ENCODE assay signal across 18 mouse cellular contexts in the genomic region with DNA sequence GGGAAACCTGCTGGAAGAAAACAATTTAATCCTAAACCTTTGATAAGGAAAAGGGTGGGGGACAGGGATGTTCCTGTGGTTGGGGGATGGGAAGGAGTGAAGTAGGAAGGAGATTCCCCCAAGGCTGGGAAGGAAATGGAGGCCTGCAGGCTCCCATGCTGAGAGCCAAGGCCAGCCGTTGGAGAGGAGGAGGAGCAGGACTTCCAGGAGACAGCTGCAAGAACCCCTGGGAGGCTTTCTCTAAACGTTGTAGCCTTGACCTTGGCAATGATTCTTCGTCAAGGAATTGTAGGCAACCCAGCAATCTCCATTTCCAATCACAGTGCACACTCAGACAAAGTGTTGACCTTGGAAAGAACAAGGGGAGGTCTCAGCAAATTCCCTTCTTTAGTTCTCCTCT.
DNase-seq lines count a peak whose midpoint lies in the region; ATAC-seq and TF ChIP-seq lines count a peak whose summit lies in the region.
"Had no signal": no experiment of that assay in that cellular context is flagged by ENCODE, and none has a peak within 500 bp of the region (broad histone marks: within the 10 kb centered on the region; RNA-seq: fewer than 3 reads in every experiment).

No protein-coding gene starts in this region.

- no peaks in the 10 kb centered on the region for H3K36me3 ChIP-seq in heart, embryonic 10.5 days
- no peaks in the 10 kb centered on the region for H3K36me3 ChIP-seq in stomach, embryonic 16.5 days (ENCODE audit: control insufficient read depth, insufficient read depth, low read length)
- H3K36me3 ChIP-seq in stomach, postnatal 0 days (ENCODE audit: control insufficient read depth, insufficient read depth, low read length), result no peaks in the 10 kb centered on the region
- H3K36me3 ChIP-seq in heart, embryonic 15.5 days, result no peaks in the 10 kb centered on the region
- H3K36me3 ChIP-seq: hindbrain, embryonic 13.5 days; limb, embryonic 15.5 days; midbrain, embryonic 15.5 days had no signal

- no peak for TF ChIP-seq EP300 in stomach, postnatal 0 days (optimal IDR thresholded peaks at IDR 0.05)

- H3K27me3 ChIP-seq in heart, embryonic 10.5 days (ENCODE audit: insufficient read depth, poor library complexity, severe bottlenecking), result no peaks in the 10 kb centered on the region
- no peaks in the 10 kb centered on the region for H3K27me3 ChIP-seq in stomach, embryonic 16.5 days (ENCODE audit: control insufficient read depth, insufficient read depth, low read length)
- H3K27me3 ChIP-seq in stomach, postnatal 0 days (ENCODE audit: control insufficient read depth, insufficient read depth, low read length), result no peaks in the 10 kb centered on the region
- H3K27me3 ChIP-seq in heart, embryonic 15.5 days, result no peaks in the 10 kb centered on the region
- H3K27me3 ChIP-seq: hindbrain, embryonic 13.5 days; limb, embryonic 15.5 days; midbrain, embryonic 15.5 days had no signal

- no peak overlapping the region for H3K4me2 ChIP-seq in stomach, embryonic 16.5 days (ENCODE audit: low read depth, low read length)
- H3K4me2 ChIP-seq in stomach, postnatal 0 days (replicated peaks; ENCODE audit: low read depth), result no peak overlapping the region
- H3K4me2 ChIP-seq in heart, embryonic 15.5 days, result no peak overlapping the region
- H3K4me2 ChIP-seq: hindbrain, embryonic 13.5 days; limb, embryonic 15.5 days; midbrain, embryonic 15.5 days had no signal

- H3K27ac ChIP-seq in heart, embryonic 10.5 days, result no peak overlapping the region
- no peak overlapping the region for H3K27ac ChIP-seq in stomach, embryonic 16.5 days (ENCODE audit: low read length)
- no peak overlapping the region for H3K27ac ChIP-seq in stomach, postnatal 0 days (replicated peaks)
- H3K27ac ChIP-seq in heart, embryonic 15.5 days, result 0 out of 2 replicates have a peak overlapping the region, but pooled peaks have one; percentile 13
- H3K27ac ChIP-seq: hindbrain, embryonic 13.5 days; layer of hippocampus, adult 2 months; limb, embryonic 15.5 days; midbrain, embryonic 15.5 days had no signal

- intact Hi-C loops in left cerebral cortex, postnatal 36 days (cut with DNase I), result no loop called here

- peaks cover 9% of the 10 kb centered on the region for H3K4me1 ChIP-seq in heart, embryonic 10.5 days
- H3K4me1 ChIP-seq in stomach, embryonic 16.5 days (ENCODE audit: control insufficient read depth, insufficient read depth, low read length), result 0 out of 2 replicates have a peak, but pooled peaks cover 3% of the 10 kb centered on the region
- no peaks in the 10 kb centered on the region for H3K4me1 ChIP-seq in stomach, postnatal 0 days (replicated peaks; ENCODE audit: control insufficient read depth, insufficient read depth)
- 0 out of 2 replicates have a peak, but pooled peaks cover 4% of the 10 kb centered on the region for H3K4me1 ChIP-seq in heart, embryonic 15.5 days (replicated peaks)
- H3K4me1 ChIP-seq: hindbrain, embryonic 13.5 days; limb, embryonic 15.5 days; midbrain, embryonic 15.5 days had no signal

- 0 out of 2 replicates have a peak, but pooled peaks have one; percentile 25 for ATAC-seq in stomach, embryonic 16.5 days (ENCODE audit: insufficient read depth, low FRiP score)
- no peak for ATAC-seq in stomach, postnatal 0 days (ENCODE audit: low FRiP score, low TSS enrichment)
- ATAC-seq in heart, embryonic 15.5 days (replicated peaks; ENCODE audit: insufficient number of reproducible peaks, insufficient read depth, low FRiP score, low read depth), result no peak
- ATAC-seq: activated CD4-positive, CD25-positive, alpha-beta regulatory T cell, adult 4 months; intestine, postnatal 0 days; midbrain, embryonic 15.5 days had no signal

- H3K4me3 ChIP-seq in heart, embryonic 10.5 days, result no peak overlapping the region
- no peak overlapping the region for H3K4me3 ChIP-seq in stomach, embryonic 16.5 days (replicated peaks; ENCODE audit: low read length)
- no peak overlapping the region for H3K4me3 ChIP-seq in stomach, postnatal 0 days (ENCODE audit: low read depth, low read length)
- H3K4me3 ChIP-seq in heart, embryonic 15.5 days, result no peak overlapping the region
- H3K4me3 ChIP-seq: hindbrain, embryonic 13.5 days; layer of hippocampus, adult 2 months; limb, embryonic 15.5 days; midbrain, embryonic 15.5 days had no signal

- DNase-seq in heart, adult 18-20 months, result peak; percentile 42 to 83
- DNase-seq in heart, embryonic 10.5 days (ENCODE audit: low spot score), result no peak
- DNase-seq in stomach, postnatal 0 days (ENCODE audit: low spot score), result no peak
- no peak for DNase-seq in spleen, postnatal 36 days (ENCODE audit: low spot score in 2 of 2)
- no peak for DNase-seq in left cerebral cortex, postnatal 36 days (ENCODE audit: low spot score in 2 of 2)
- DNase-seq in layer of hippocampus, adult 9-10 months (ENCODE audit: low spot score), result no peak
- DNase-seq: cerebellum, adult 11 months; cerebellum, postnatal 36 days; lung, adult 18-20 months; right cerebral cortex, postnatal 14 days had no signal

- H3K9ac ChIP-seq in stomach, embryonic 16.5 days (ENCODE audit: low read length), result no peak overlapping the region
- H3K9ac ChIP-seq in stomach, postnatal 0 days (ENCODE audit: low read length), result no peak overlapping the region
- H3K9ac ChIP-seq in heart, embryonic 15.5 days, result no peak overlapping the region
- H3K9ac ChIP-seq: hindbrain, embryonic 13.5 days; limb, embryonic 15.5 days; midbrain, embryonic 15.5 days had no signal

- 43% methylated on average over 3 of the region's 3 CpGs for WGBS in heart, embryonic 10.5 days
- 42% methylated on average over 3 of the region's 3 CpGs for WGBS in stomach, embryonic 16.5 days
- 54% methylated on average over 3 of the region's 3 CpGs for WGBS in stomach, postnatal 0 days
- 50% methylated on average over 3 of the region's 3 CpGs for WGBS in heart, embryonic 15.5 days

- no peak for TF ChIP-seq CTCF in stomach, postnatal 0 days (IDR thresholded peaks at IDR 0.05; ENCODE audit: low read depth)

- H3K9me3 ChIP-seq in heart, embryonic 10.5 days, result 0 out of 2 replicates have a peak, but pooled peaks cover 3% of the 10 kb centered on the region
- H3K9me3 ChIP-seq in stomach, embryonic 16.5 days (replicated peaks; ENCODE audit: control insufficient read depth, low read length), result no peaks in the 10 kb centered on the region
- H3K9me3 ChIP-seq in stomach, postnatal 0 days (ENCODE audit: control insufficient read depth, low read length), result no peaks in the 10 kb centered on the region
- 0 out of 2 replicates have a peak, but pooled peaks cover 4% of the 10 kb centered on the region for H3K9me3 ChIP-seq in heart, embryonic 15.5 days (replicated peaks)
- H3K9me3 ChIP-seq: hindbrain, embryonic 13.5 days; limb, embryonic 15.5 days; midbrain, embryonic 15.5 days had no signal

Comparison
In these comparisons a context has a peak if more than half of its experiments do, and no peak if none do; other contexts are left out.
1. DNase-seq: peak in heart, adult 18-20 months (2 of 2); none in heart, embryonic 10.5 days (single experiment), stomach, postnatal 0 days (single experiment), spleen, postnatal 36 days (0 of 2), left cerebral cortex, postnatal 36 days (0 of 2) and layer of hippocampus, adult 9-10 months (single experiment).